Mouse (Mus musculus) cerebellum, adult 2 months (tissue): ENCODE data around the gene Ccdc149.

Source experiments
- CTCF ChIP-seq: fragments of 200-500 bp; IDR thresholded peaks from 2 replicates; pipeline ENCODE4 v1.5.1; 2011; ENCODE audit warnings: low read depth, mild to moderate bottlenecking, control low read depth, low read length, moderate library complexity, borderline replicate concordance; ENCODE audit not compliant: insufficient read depth
- POLR2A ChIP-seq: fragments of 200-500 bp; IDR thresholded peaks from 2 replicates; pipeline ENCODE4 v1.6.1; 2011; ENCODE audit warnings: low read length, control low read depth, borderline replicate concordance; ENCODE audit not compliant: insufficient read depth

GRCm38 (mm10) chr5:52363468-52364150 is 107.7 kb downstream of the Ccdc149 start, which contains the start of gene Sod3:
- TF ChIP-seq POLR2A (no peak), CTCF (no peak)
